Mouse (Mus musculus): ENCODE measurements around the gene Dnase1.
"Not testable (repeated sequence)": the region's sequence is repeated elsewhere in the genome, so short reads cannot be mapped to it uniquely, and the experiment has no call there.

Gene Dnase1

DNA sequence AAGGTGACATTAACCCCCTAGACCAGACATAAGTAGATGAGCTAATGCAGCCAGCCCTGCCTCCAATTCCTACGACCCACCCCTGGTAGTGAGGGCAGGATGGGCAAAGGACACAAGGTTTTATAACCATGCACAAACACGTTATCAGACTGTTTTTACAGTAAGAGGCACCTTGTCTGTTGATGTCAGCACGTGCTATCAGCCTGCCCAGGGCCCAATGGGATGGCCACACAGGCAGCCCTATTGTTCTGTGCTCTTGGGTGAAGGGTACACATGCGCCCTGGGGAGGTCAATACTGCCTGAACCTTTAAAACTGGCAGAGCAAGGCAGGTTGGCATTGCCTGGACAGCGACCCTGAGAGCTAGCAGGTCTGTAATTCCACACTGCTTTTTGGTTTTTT is at the start of gene Dnase1:
TSS of gene Dnase1 (plus strand) at position 136 of the 400 bp plus-strand sequence.
- DNase-seq = no peak

DNA sequence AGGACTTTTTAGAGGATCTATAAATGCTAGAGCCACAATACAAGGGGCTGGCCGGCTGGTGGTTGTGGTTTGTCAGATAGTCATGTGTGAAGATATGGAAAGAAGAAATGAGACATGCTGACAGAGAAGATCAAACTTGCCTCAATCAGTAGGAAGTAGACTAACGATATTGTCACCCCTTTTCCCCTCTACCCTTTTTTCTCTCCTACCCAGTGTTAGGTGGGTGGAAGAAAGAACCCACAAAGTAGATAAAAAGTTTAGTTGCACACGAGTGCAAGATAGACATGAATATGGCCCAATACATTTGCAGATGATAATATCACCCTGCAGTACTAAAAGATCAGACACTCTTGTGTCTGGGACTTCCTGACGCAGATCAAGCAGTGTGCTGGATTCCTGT is 48.3 kb upstream of the Dnase1 start:
- DNase-seq = no peak

DNA sequence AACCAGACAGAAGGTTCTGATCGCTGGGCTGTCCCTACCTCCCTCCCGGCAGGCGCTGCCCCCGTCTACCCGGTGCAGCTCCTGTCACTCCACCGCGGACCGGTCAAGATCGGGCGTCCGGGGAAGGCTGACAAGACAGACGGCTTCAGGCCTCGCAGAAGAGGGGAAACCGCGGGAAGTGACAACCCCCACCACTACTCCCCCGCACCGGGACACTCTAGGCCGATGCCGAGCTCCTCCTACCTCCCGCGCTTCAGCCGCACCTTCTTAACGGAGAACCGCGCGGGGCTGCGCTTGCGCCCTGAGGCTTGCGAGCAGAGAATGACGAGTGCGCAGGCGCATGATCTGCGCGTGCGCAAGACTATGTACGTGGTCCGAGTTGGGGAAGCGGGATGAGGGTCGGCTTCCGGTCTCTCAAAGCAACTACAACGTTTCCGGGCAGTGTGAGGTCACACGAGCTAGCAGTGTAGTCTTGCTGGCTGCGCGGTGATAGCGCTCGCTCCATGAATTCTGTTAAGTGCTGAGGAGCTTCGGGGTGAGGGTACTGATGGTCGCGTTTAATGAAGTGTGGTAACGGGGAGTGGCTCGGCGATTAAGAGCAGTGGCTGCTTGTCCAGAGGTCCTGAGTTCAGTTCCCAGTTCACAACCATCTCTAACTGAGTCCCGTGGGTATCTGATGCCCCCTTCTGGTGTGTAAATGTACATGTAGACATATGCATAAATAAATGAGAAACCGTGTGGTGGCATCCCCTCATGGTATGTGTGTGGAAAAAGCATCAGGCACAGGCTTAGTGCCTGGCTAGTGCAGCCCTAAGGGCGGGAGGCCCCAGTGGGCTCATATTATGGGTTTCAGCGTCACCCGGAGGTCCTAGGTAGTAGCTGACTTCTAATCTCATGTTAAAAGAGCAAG is 33.0 kb upstream of the Dnase1 start, which contains the start of gene Slx4:
TSS of gene Slx4 (minus strand) at position 282 of the 910 bp plus-strand sequence.
- peak; percentile 98 for DNase-seq

DNA sequence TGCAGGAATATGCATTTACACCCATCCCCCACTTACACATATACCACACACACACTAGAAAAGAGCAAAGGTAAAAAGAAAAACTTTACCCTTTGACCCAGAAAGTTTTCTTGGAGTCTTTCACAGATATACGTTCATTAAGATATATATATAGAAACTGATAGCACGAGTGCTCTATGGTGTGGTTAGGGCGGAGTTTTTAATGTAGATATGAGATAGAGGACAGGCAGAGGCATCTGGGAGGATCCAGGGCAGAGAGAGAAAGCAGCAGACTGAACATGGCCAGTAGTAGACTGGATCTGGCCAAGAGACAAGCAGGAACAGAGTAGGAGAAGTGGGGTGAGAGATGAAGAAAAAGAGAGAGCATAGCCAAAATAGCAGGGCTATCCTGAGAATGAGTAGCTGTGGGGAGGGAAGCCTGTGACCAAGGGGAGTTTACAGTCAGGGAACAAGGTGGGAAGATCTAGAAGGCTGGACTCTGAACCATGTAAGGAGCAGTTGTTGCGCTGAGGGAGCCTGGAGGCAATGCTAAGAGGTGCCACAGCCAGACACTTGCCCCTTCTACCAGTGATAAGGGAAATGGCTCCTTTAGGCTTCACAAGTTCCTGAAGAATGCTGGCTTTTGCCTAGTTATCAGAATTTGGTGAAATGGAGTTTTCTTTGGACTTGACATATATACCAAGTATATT is 23.7 kb upstream of the Dnase1 start:
- DNase-seq = no peak

DNA sequence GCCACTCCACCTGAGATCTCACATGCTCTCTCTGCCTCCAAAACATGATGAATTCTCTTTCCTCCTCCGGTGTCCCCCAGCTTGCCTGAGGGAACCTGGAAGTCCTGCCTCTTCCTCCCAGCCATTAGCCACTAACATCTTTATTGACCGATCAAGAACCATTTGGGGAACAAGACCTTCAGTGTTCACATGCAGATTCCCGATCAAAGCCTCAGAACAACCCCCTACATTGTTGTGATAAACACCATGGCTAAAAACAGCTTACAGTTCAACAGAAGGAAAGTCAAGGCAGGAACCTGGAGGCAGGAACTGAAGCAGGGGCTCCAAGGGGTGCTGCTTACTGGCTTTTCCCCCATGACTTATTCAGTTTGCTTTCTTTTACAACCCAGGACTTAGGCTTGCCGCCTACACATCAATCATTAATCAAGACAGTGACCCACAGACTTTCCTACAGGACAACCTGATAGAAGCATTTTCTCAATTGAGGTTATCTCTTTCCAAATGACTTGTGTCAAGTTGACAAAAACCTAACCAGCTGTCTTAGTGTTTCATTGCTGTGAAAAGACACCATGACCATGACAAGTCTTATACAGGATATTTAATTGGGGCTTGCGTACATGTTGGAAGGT is 22.6 kb upstream of the Dnase1 start:
- DNase-seq = no peak

DNA sequence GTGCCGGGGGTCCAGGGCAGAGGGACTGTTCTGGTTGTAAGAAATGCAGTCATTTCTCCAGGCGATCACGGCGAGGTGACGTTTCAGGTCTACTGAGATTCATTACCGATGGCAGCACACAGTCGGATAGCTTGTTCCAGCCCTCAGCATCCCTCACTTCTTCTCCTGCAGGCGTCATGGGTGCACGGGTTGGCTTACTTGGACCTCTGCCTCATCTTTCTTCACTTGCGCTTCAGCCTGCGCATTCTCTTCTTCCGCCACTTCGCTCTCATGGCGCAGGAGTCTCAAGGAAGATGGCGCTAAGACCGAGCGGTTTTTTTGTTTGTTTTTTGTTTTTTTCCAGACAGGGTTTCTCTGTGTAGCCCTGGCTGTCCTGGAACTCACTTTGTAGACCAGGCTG is 20.0 kb upstream of the Dnase1 start:
- DNase-seq = not testable (repeated sequence)

DNA sequence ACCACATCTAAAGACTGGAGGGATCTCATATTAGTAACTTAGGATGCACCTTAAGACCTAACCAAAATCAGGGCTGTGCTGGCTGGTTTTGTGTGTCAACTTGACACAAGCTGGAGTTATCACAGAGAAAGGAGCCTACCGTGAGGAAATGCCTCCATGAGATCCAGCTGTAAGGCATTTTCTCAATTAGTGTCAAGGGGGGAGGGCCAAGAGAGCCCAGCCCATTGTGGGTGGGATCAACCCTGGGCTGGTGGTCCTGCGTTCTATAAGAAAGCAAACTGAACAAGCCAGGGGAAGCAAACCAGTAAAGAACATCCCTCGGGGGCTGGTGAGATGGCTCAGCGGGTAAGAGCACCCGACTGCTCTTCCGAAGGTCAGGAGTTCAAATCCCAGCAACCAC is 19.3 kb upstream of the Dnase1 start:
- not testable (repeated sequence) for DNase-seq

DNA sequence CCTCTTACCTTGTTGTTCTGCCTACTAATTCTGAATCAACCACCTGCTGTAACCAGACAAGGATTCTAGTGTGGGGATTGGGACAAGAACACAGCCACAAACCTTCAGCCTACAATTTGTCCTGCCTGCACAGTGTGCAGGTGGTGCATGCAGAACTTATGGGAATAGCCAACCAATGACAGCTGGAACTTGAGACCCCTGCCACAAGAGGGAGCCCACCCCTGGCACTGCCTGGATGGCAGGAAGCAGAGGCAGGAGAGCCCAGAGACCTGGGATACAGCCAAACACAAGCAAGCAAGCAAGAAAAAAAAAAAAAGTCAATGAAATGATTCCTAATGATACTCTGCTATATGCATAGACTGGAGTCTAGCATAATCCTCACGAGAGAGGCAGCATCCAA is 15.5 kb upstream of the Dnase1 start:
- DNase-seq = no peak

DNA sequence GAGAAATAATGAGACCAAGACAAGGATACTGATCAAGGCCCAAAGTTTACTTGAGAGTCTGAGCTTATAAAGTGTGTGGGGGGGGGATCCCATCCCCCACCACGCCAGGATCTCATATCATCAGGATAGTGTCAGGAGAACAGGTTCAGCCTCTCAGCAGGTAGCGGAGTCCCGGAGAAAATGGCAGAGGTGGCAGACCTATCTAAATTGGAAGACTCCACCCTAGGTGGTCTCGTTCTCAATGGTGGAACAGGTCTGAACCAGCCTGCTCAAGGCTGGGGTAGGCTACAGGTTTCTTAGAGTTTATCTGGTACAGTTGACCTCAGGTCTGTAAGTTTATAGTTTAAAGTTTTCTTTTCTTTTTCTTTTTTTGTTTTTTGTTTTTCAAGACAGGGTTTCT is 14.0 kb upstream of the Dnase1 start:
- DNase-seq = no peak

DNA sequence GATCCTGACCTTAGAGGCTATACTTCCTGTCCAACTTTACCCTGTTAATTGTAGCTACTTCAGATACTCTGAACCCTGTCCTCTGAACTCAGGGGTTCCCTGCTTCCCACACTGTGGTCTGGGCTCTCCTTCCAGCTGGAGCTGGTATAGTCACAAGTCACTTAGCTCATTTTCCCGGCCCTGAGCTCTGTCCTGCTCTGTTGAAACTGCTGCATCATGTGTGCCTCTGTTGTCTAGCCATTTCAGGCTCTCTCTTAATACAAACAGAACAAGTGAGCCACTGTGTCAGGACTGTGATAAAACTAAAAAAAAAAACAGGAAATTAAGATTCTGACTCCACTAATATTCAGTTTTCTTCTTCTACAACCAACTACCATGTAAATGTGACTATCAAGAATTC is 10.1 kb upstream of the Dnase1 start:
- DNase-seq = no peak

DNA sequence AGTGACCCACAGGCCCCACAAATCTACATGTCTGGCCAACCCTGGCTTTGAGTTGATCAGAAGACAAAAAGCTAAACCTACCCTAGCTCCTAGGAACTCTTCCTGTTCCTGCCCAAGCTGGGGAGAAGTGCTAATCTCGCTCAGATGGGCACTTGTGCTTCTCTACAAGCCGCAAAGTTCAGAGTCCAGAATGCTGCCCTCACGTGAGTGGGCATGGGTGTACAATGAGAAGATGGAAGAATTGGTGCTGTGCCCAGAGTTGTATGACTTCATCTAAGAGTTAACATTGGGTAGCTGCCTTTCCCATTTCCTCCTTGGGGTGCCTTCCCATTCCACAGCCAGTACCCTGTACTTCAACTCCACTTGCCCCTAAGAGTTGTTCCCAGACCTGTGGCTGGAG is 9.5 kb upstream of the Dnase1 start:
- DNase-seq = no peak

DNA sequence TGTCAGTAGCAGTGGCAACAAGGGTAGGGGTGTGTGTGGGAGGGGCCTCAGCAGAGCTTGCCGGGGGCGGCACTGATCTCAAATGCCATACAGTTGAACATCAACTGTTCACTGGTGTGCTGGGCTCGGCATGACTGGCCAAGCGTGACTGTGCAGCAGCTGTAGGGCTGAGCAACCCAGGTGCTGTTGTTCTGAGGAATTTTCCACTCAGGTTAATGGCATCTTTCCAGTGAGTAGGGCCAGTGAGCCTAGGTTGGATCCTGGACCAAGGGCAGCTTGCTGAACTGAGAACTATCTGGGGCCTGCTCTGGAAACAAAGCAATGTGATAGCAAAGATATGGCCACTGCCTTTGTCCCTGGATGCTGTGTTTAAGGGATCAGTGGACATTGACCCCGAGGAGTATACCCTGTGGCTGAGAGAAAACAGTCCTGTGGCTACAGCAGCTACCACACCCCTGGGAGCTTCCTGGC is 7.3 kb upstream of the Dnase1 start:
- DNase-seq = no peak

DNA sequence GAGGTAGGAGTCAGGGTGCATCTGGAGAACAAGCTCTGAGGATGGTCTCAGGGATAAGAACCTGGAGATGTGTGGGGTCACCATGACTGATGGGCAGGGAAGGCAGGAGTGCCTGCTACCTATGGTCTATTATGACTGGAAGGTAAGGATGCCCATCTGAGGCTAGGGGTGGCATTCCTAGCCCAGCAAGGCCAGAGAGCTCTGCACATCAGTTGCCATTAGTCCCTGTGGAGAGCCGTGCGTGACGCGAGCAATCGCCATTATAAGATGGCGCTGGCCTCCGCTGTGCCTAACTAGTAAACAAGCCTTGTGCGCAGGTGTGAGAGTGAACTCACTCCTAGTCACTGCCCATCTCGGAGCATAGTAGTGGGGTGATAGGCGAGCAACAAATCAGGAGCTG is 6.2 kb upstream of the Dnase1 start:
- no peak for DNase-seq

DNA sequence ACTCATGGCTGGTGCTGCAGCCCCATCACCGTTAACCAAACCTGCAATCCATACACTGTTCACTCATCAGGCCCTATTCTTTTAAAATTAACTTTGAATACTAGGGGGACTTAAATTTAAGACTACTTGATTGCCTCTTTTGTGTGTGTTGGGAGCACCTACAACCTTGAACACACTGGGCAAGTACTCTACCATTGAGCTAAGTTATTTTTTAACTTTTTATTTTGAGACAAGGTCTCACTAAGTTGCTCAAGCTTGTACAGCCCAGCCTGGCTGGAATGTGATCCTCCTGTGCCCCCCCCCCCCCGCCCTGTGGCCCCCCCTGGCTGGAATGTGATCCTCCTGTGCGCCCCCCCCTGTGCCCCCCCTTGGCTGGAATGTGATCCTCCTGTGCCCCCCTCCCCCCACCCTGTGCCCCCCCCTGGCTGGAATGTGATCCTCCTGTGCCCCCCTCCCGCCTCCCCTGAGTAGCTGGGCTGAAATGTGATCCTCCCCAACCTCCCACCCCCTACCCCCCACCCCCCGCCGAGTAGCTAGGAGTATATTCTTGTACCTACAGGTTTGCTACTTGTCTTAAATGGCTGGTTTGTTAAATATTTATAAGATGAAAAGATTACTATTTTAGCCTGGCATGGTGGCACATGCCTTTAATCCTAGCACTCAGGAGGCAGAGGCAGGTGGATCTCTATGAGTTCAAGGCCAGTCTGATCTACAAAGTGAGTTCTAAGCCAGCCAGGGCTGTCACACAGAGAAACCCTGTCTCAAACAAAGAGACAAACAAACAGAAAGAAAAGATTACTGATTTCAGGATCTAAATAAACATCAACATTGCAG is 5.1 kb upstream of the Dnase1 start:
- DNase-seq = no peak

DNA sequence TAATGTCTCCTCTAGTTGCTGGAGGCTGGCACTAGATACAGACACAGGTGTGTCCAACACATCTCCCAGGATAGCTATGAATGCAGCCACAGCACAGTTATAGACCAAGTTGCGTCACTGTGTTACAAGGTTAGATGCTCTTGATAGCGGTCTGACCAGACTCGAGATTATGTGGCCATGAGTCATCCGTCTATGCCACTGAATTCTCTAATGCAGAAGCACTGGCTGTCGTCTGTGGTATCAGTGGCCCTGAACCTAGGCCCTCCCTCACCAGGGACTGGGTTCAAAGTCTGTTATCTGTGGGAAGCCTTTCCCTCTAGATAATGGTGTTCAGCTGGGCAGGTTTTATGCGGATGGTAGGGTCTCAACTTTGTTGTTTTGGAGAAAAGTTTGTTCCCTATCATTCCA is 4.4 kb upstream of the Dnase1 start:
- no peak for DNase-seq

DNA sequence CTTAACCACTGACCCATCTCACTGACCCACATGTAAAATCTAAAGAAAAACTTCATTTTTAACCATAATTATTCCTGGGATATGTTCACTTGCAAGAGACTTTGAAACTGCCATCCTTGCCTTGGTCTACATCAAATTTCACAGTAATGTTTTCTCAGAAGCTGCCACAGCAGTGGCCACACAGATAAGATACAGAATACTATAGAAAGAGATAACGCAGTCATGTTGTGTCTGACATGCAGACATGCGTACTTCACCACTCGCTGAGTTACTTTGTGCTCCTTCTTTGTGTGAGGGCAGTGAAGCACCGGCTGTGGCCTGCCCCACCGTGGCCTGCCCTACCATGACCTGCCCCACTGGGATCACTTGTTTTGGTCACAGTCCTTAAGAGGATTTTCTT is 2.8 kb upstream of the Dnase1 start:
- DNase-seq = no peak

DNA sequence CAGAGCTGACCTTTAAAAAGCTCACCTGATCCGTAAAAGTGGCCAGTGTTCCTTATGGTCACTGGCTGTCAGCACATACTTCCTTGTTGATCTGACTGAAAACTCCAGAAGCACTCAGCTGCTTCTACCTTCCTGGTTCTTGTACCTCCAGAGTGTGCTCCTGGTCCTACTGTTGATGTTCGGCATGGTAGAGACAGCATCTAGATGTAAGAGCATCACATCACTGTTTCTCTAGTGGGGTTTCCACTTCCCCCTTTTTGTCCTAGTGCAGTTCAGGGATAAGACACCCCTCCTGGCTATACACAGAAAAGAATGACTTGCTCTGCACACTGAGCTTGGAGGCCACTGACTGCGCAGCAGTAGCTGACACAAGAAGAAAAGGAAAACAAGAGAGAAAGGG is 2.3 kb upstream of the Dnase1 start:
- no peak for DNase-seq

DNA sequence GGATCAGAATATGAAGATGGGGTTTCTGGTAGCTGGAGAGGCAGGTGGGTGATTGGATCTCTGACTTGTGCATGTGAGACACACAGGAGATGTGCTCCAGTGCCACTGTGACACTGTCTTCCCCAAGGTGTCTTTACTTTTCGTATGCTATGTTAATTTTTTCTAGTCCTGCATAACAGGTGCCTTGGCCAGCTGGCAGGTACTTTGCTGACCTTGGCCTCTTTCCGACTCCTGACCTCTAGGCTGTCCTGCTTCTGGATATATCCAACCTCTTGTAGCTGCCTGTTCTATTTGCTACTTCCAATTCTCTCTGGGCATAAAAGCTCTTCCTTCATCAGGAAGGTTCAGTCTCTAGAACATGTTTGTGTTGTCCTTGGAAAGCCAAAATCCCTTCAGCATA is 1.2 kb upstream of the Dnase1 start:
- no peak for DNase-seq

DNA sequence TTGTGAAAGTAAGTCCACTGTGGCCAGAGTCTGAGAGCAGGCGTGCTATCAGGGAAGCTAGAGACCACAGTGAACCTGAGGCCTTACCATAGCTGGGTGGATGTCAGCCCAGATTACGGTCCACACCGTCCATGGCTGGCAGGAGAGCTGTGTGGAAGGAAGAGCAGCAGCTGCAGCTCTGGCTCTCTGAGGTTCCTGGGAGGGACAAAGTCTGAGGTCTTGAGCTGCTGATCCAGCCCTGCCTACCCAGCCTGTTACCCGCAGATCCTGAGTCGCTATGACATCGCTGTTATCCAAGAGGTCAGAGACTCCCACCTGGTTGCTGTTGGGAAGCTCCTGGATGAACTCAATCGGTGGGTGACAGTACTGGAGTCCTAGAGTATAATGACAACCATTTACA is 948 bp downstream of the Dnase1 start:
- DNase-seq = no peak

DNA sequence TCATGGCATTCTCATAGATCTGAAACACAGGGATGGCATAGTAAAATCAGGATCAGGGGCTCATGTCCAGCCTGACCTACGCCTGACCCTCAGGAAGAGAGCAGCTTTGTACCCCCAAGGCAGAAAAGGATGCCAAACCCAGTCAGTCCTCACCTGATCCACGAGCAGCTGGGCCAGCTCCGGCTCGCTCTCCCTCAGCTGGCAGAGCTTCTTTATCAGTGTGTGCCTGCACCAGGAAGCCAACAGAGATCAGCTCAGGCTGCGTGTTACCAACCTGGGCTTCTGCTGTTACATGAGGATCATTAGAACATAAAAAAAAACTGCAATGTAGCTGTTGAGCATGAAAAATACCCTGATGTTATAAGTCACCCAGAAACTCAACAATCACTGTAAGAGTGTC is 3.5 kb downstream of the Dnase1 start:
- DNase-seq = no peak

DNA sequence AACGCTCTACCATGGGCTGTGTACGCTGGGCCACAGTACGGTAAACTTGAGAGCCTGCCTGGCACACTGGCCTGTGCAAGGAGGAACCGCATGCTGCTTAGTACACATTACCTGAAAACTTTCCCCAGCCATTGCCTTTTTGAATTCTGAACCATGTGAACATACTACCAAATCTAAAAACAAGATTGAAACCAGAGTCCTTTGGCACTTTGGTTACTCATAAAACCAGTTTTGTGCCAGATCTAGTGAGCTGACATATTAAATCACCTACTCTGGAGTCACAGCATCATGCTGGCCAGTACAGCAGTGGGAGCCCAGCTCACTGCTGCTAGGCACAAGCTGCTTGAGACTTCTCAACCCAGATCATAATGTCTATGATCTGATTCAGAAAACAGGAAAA is 4.9 kb downstream of the Dnase1 start:
- no peak for DNase-seq

DNA sequence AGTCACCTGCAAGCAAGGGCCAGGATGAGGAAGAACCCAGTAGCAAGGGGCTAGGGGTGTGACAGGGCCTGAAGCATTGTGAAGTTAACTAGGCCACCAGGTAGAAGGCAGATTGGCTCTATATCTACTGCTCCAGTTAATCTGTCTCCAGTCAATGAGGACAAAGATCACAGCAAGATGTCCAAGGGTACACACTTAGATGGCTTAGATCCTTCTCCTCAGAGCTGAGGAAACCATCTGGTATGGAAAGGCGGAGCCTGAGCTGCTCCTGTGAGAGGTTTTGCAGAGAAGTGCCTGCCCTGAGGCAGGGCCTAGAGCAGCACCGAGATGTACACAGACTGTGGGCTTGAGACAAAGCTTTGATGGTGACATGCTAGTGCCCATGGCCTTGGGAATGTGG is 7.4 kb downstream of the Dnase1 start:
- DNase-seq = no peak

DNA sequence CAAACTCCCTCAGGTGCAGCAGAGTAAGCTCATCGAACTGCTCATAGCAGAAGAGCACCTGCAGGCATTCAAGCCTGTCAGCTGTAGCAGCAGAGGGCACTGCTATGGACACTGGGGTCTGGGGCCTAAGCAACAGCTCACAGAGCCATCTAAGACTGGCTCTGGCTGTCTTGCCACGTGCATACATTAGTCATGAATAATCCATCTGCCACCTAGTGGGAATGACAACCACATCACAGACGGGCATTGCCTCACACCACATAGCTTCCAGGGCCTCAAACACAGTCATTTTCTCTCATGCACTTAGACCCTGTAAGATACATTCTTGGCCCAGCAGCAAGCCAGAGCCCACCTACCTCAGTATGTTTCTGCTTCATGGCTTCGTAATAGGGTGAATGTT is 8.8 kb downstream of the Dnase1 start:
- DNase-seq = no peak
